Mouse (Mus musculus) G1E (cell line): ENCODE measurements around the gene Espnl. TPM values are rescaled to one million over a fixed set of nuclear protein-coding genes. Genes with fewer than 3 reads are reported as not detected.

Experiments used
- ATAC-seq: 2 replicates; pipeline ENCODE4 v1.8.0; 2016; ENCODE audit warnings: mild to moderate bottlenecking; ENCODE audit not compliant: insufficient number of reproducible peaks, poor library complexity, low FRiP score, severe bottlenecking; ENCODE audit errors: extremely low read depth
- DNase-seq: peaks from one replicate; pipeline ENCODE4 v3.0.0; 2012; ENCODE audit warnings: low spot score
- H3K27me3 ChIP-seq: 2 replicates; pipeline ENCODE4 v1.6.1; 2012; ENCODE audit warnings: mild to moderate bottlenecking, low read length, inconsistent platforms; ENCODE audit not compliant: insufficient read depth
- H3K36me3 ChIP-seq: replicated peaks from 2 replicates; pipeline ENCODE3; 2012; ENCODE audit warnings: mild to moderate bottlenecking, inconsistent platforms
- H3K4me1 ChIP-seq: 2 replicates; pipeline ENCODE4 v1.6.1; 2012; ENCODE audit warnings: low read depth, low read length, inconsistent platforms, mixed read lengths; ENCODE audit not compliant: insufficient read depth
- H3K4me3 ChIP-seq: 2 replicates; pipeline ENCODE4 v1.5.1; 2012; ENCODE audit warnings: low read depth, mild to moderate bottlenecking, inconsistent platforms, low read length, moderate library complexity, mixed read lengths
- H3K9me3 ChIP-seq: replicated peaks from 2 replicates; pipeline ENCODE4 v1.6.1; 2012; ENCODE audit warnings: inconsistent platforms
- CTCF ChIP-seq: IDR thresholded peaks from 2 replicates; pipeline ENCODE4 v1.5.1; 2012; ENCODE audit warnings: low read depth, low read length, inconsistent platforms, mixed read lengths
- GATA1 ChIP-seq: IDR thresholded peaks from 2 replicates; pipeline ENCODE4 v1.6.1; 2012; ENCODE audit warnings: borderline replicate concordance, low read length, inconsistent platforms, mixed read lengths
- GATA2 ChIP-seq: IDR thresholded peaks from 2 replicates; pipeline ENCODE4 v1.6.1; 2012; ENCODE audit warnings: low read depth, low read length, inconsistent platforms, borderline replicate concordance
- POLR2AphosphoS5 ChIP-seq: IDR thresholded peaks from 2 replicates; pipeline ENCODE4 v1.6.1; 2012; ENCODE audit warnings: low read depth, low read length, inconsistent platforms; ENCODE audit not compliant: insufficient replicate concordance
- TAL1 ChIP-seq: conservative IDR thresholded peaks from 2 replicates; pipeline ENCODE4 v1.6.1; 2012; ENCODE audit warnings: low read depth, low read length, inconsistent platforms, mixed read lengths
- polyA plus RNA-seq: library from polyadenylated mRNA; stranded (reverse); fragments of >175 nt; gene quantifications from 2 replicates; pipeline ENCODE4 v1.2.3, GENCODE M21; 2012
- total RNA-seq, 2 experiments: library from RNA; stranded (forward) in 1 of 2; stranded (reverse) in 1 of 2; fragments of 200-1000 nt in 1 of 2; fragments of >200 nt in 1 of 2; fragmentation: Nextera tagmentation in 1 of 2; gene quantifications; 2 replicates each; pipeline ENCODE4 v1.2.3; 2014 to 2017

Gene Espnl
- 0.78 and 1.1 TPM in 2 replicates for total RNA-seq (2014; fragmentation: Nextera tagmentation)
- total RNA-seq (2017) = 0.93 and 0.99 TPM in 2 replicates
- polyA plus RNA-seq = 0.17 and 0.19 TPM in 2 replicates

DNA sequence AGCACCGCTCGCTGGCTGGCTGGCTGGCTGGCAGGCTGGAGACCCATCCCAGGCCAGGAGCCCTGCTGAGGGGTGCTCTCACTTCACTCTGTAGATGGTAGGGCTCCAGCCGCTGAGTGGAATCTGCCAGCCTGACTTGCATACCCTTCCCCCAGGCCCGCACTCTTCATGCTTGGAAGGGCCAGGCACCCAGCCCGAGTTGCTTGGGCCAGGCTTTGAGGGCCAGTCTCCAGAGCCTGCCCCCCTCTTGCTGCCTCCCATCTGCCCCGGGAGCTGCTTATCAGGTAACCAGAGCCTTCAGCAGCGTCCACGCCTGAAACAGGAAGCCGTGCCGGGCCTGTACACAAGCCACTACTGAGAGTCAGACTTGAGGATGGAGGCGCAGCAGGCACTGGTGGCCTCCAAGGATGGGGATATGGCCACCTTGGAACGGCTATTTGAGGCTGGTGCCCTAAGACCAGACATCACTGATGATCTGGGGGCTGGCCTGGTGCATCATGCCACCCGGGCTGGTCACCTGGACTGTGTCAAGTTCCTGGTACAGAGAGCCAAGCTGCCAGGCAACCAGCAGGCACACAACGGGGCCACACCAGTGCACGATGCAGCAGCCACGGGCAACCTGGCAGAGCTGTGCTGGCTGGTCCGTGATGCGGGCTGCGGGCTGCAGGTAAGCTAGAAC, at the start of gene Espnl:
Gene Espnl, plus strand, starts transcription at position 316 of the 679 bp plus-strand sequence.
- DNase-seq (no peak), ATAC-seq (no peak)
- Histone ChIP-seq H3K4me1 (peaks cover 5% of the 10 kb centered on the region; the same call in 1 of the 2 replicates), H3K4me3 (no peak within 1 kb of the TSS), H3K27me3 (peaks cover 21% of the 10 kb centered on the region; the same call in 1 of the 2 replicates), H3K9me3 (no peaks in the 10 kb centered on the region), H3K36me3 (no peaks in the 10 kb centered on the region)
- TF ChIP-seq POLR2AphosphoS5 = no peak
- no peak for TF ChIP-seq GATA2
- TF ChIP-seq TAL1 = no peak
- TF ChIP-seq CTCF = no peak
- TF ChIP-seq GATA1 = no peak

DNA sequence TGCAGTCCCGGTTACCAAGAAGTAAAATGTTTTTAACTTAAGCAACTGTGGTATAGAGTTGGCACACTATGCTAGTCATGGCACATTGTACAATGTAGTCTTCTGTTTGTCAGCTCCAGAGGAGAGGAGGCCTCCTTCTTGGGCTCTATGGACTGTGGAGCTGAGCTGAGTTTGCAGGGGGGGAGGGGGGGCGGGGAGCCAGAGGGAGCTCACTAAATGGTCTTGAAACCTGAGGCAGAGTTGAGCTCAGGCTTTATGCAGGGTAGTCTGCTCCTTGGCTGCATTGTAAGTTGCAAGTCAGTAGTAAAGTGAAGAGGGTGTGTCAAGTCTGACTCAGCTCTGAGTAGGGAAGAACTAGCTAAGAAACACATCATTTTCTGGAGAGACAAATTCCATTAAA, 49.6 kb upstream of the Espnl start:
- Histone ChIP-seq H3K4me1 (peaks cover 3% of the 10 kb centered on the region; the same call in 1 of the 2 replicates), H3K36me3 (peaks cover 80% of the 10 kb centered on the region), H3K4me3 (no peak overlapping the region), H3K27me3 (no peaks in the 10 kb centered on the region), H3K9me3 (no peaks in the 10 kb centered on the region)
- no peak for ATAC-seq
- TF ChIP-seq CTCF (no peak), GATA2 (no peak), GATA1 (no peak), POLR2AphosphoS5 (no peak), TAL1 (no peak)
- no peak for DNase-seq

DNA sequence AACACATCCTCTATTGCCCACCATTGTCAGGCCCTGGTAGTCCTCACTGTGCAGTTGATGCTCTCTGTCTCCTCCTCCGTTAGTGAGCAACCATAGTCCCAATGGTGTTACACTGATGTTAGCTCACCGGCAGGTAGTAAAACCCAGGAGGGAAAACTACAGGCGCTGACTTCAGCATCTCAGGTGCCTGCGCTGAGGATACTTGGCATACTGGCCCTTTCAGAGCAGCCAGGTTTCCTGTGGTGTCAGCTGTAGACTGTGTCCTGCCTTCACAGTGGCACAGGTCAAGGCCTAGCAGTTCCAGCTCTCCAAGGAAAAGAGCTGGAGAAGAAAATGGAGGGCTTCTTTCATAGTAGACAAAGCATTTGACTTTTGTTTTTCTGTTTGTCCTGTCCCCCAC, 45.3 kb upstream of the Espnl start:
- H3K36me3 ChIP-seq = peaks cover 87% of the 10 kb centered on the region
- no peaks in the 10 kb centered on the region for H3K27me3 ChIP-seq
- H3K4me3 ChIP-seq = no peak overlapping the region
- DNase-seq (no peak), ATAC-seq (no peak)
- H3K4me1 ChIP-seq = no peaks in the 10 kb centered on the region
- no peaks in the 10 kb centered on the region for H3K9me3 ChIP-seq
- TF ChIP-seq GATA1 (no peak), TAL1 (no peak), CTCF (no peak), GATA2 (no peak), POLR2AphosphoS5 (no peak)

DNA sequence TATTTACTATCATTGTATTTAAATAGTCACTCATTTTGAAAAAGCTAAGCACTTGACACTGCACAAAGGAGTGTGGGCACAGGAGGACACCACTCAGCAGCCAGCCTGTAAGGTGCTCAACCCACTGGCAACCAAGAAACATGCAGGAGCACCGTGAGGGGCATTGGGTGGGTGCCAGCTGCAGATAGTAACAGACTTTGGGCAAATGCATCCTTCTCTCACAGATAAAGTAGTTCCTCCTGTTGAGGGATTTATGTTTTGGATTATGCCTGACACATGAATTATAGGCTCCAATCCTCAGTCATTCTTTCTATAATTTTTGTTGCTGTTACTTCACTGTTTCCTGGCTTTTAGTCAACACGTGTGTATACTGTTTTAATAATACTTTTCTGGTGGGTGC, 44.4 kb upstream of the Espnl start:
- DNase-seq (no peak), ATAC-seq (no peak)
- TF ChIP-seq POLR2AphosphoS5 (no peak), GATA2 (no peak), CTCF (no peak), TAL1 (no peak), GATA1 (no peak)
- Histone ChIP-seq H3K4me3 (no peak overlapping the region), H3K4me1 (no peaks in the 10 kb centered on the region), H3K9me3 (no peaks in the 10 kb centered on the region), H3K36me3 (peaks cover 83% of the 10 kb centered on the region), H3K27me3 (no peaks in the 10 kb centered on the region)

DNA sequence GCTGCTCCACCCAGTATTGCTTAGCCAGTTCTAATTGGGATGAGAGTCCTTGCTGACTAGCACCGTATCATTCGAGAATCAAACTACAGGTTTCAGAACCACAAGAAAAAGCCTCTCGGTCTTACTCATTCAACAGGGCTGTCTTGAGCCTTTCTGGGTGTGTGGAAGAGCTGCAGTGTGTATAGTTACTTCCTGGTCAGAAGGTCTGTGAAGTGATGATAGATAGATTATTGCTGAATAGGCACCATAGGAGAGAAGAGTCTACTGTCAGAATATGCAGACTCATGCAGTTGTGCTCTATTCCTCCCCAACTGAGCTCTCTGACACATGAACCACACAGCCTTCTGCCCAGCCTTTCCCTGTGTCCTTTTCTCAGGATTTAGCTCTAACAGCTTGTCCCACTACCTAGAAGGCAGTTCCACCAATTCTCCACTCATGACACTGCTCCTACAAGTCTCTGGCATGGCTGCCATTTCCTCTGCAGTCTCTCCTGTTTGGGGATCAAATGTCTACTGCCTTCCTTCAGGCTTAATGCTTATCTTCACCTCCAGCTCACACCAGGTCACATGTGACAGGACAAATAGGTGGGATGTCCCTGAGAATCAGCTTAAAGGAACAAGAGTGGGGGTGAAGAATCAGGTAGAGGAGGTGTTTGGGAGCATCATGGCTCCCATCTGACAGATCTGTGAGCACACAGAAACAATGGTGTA, 43.3 kb upstream of the Espnl start:
- no peaks in the 10 kb centered on the region for H3K27me3 ChIP-seq
- no peak for ATAC-seq
- H3K36me3 ChIP-seq = peaks cover 84% of the 10 kb centered on the region

DNA sequence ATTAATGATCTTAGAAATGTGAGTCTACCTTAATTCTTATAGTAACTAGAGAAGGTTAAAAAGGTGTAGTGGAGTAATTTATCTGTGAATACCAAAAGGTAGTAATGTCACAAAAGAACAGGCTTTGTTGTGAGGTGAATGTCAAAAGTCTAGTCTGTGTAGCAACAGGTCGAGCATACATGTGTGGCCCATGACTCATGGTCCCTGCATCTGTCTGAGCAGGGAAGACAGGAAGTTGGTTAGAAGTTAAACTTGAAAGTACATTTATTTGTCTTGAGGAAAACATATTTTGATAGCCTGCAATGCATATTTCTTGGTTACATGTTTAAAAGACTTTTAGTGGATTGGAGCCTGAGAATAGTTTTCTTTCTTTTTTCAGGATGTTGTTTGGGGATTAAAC, 42.7 kb upstream of the Espnl start:
- no peak for ATAC-seq
- TF ChIP-seq GATA1 = no peak
- TF ChIP-seq CTCF = no peak
- TF ChIP-seq TAL1 = no peak
- no peak for TF ChIP-seq POLR2AphosphoS5
- no peak for TF ChIP-seq GATA2
- Histone ChIP-seq H3K27me3 (no peaks in the 10 kb centered on the region), H3K4me3 (no peak overlapping the region), H3K36me3 (peaks cover 87% of the 10 kb centered on the region), H3K4me1 (no peaks in the 10 kb centered on the region), H3K9me3 (no peaks in the 10 kb centered on the region)
- DNase-seq = no peak

More for the DNA sequence above, 43.3 kb upstream of the Espnl start:
- H3K9me3 ChIP-seq = no peaks in the 10 kb centered on the region
- no peak overlapping the region for H3K4me3 ChIP-seq
- no peaks in the 10 kb centered on the region for H3K4me1 ChIP-seq
- no peak for TF ChIP-seq CTCF
- TF ChIP-seq TAL1 = no peak
- no peak for TF ChIP-seq GATA2
- no peak for TF ChIP-seq GATA1
- no peak for DNase-seq
